Mouse (Mus musculus) intestine, embryonic 14.5 days (tissue): ENCODE data around the gene Mindy4b-ps. TPM values are rescaled to one million over a fixed set of nuclear protein-coding genes. Genes with fewer than 3 reads are reported as not detected.

Source experiments
- ATAC-seq: fragments of 200-750 bp; cut with Nextera tagmentation; replicated peaks from 2 replicates; pipeline ENCODE4 v1.8.0; 2017; ENCODE audit warnings: low read depth, moderate number of reproducible peaks, moderate TSS enrichment, moderate library complexity; ENCODE audit not compliant: low FRiP score, low TSS enrichment
- DNase-seq: peaks from one replicate; pipeline ENCODE4 v3.0.0-alpha.2; 2018; ENCODE audit warnings: low spot score
- H3K27ac ChIP-seq: fragments of 300-500 bp; sonication (generic); 2 replicates; pipeline ENCODE4 v1.5.1; 2014; ENCODE audit warnings: low read depth, mild to moderate bottlenecking, control low read depth
- H3K27me3 ChIP-seq: fragments of 300-500 bp; sonication (generic); replicated peaks from 2 replicates; pipeline ENCODE4 v1.6.1; 2014; ENCODE audit warnings: low read length, control low read depth; ENCODE audit not compliant: control insufficient read depth, insufficient read depth
- H3K36me3 ChIP-seq: fragments of 300-500 bp; sonication (generic); 2 replicates; pipeline ENCODE4 v1.6.1; 2014; ENCODE audit warnings: low read length, control low read depth; ENCODE audit not compliant: control insufficient read depth, insufficient read depth
- H3K4me1 ChIP-seq: fragments of 300-500 bp; sonication (generic); replicated peaks from 2 replicates; pipeline ENCODE4 v1.6.1; 2014; ENCODE audit warnings: low read length, control low read depth, mixed read lengths; ENCODE audit not compliant: control insufficient read depth, insufficient read depth
- H3K4me2 ChIP-seq: fragments of 300-500 bp; sonication (generic); 2 replicates; pipeline ENCODE4 v1.6.1; 2014; ENCODE audit warnings: low read length
- H3K4me3 ChIP-seq: fragments of 300-500 bp; sonication (generic); 2 replicates; pipeline ENCODE4 v1.5.1; 2014; ENCODE audit warnings: low read depth, low read length, control low read depth, mixed read lengths
- H3K9ac ChIP-seq: fragments of 300-500 bp; sonication (generic); 2 replicates; pipeline ENCODE4 v1.6.1; 2014; ENCODE audit warnings: mild to moderate bottlenecking, low read length
- H3K9me3 ChIP-seq: fragments of 300-500 bp; sonication (generic); 2 replicates; pipeline ENCODE4 v1.6.1; 2016; ENCODE audit warnings: low read length, control low read depth; ENCODE audit not compliant: control insufficient read depth
- WGBS: fragments of 180-500 bp; shearing (Covaris S2); extraction: QIAGEN DNeasy Blood & Tissue Kit; methylation state at CpG from one replicate; pipeline ENCODE4 v1.1.7; 2014; 5-methylcytosine and 5-hydroxymethylcytosine counted together
- polyA plus RNA-seq: library from polyadenylated mRNA; unstranded; fragments of >200 nt; fragmentation: Nextera tagmentation; extraction: Ambion mirVana; gene quantifications from 2 replicates; pipeline ENCODE4 v1.2.1, GENCODE M21; 2014

Mindy4b-ps gene
- polyA plus RNA-seq, 1 experiment from 2014 or later, result not detected

- no peaks in the 10 kb centered on the region for H3K27me3 ChIP-seq
- H3K4me1 ChIP-seq, result no peaks in the 10 kb centered on the region
- DNase-seq (no peak), ATAC-seq (no peak)
- no peak overlapping the region for H3K27ac ChIP-seq
- no peak overlapping the region for H3K9ac ChIP-seq
- H3K9me3 ChIP-seq, result no peaks in the 10 kb centered on the region
- H3K4me2 ChIP-seq, result no peak overlapping the region
- WGBS, result 79% methylated on average over 1 of the region's 1 CpGs
- H3K4me3 ChIP-seq, result no peak overlapping the region
- H3K36me3 ChIP-seq, result no peaks in the 10 kb centered on the region
Measured at GRCm38 (mm10) chr3:58756429-58756828, 65.7 kb downstream of the Mindy4b-ps start.

DNA sequence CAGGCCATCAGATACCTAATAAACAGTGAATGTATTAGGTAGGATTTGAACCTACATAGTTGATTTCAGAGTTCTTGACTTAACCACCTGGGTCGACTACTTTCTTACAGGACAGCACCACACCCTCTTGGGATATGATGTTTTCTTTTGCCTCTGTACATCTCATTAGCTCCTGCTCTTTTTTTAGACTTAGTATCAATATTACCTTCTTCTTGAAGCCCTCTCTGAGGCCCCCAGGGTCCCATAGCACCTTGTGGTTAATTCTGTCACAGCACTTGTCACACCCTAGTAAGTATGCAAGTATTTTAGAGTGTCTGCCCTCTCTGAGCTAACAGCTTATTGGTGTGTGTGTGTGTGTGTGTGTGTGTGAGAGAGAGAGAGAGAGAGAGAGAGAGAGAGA lies 66.3 kb downstream of the Mindy4b-ps start:
- no peaks in the 10 kb centered on the region for H3K4me1 ChIP-seq
- no peaks in the 10 kb centered on the region for H3K27me3 ChIP-seq
- DNase-seq (no peak), ATAC-seq (no peak)
- H3K36me3 ChIP-seq, result no peaks in the 10 kb centered on the region
- H3K9ac ChIP-seq, result no peak overlapping the region
- no peak overlapping the region for H3K4me3 ChIP-seq
- no peaks in the 10 kb centered on the region for H3K9me3 ChIP-seq
- WGBS, result 90% methylated on average over 1 of the region's 1 CpGs
- H3K4me2 ChIP-seq, result no peak overlapping the region
- no peak overlapping the region for H3K27ac ChIP-seq

GRCm38 (mm10) chr3:58754361-58754760 lies 67.8 kb downstream of the Mindy4b-ps start:
- 76% methylated on average over 3 of the region's 3 CpGs for whole genome bisulfite sequencing
- no peak for ATAC-seq

DNA sequence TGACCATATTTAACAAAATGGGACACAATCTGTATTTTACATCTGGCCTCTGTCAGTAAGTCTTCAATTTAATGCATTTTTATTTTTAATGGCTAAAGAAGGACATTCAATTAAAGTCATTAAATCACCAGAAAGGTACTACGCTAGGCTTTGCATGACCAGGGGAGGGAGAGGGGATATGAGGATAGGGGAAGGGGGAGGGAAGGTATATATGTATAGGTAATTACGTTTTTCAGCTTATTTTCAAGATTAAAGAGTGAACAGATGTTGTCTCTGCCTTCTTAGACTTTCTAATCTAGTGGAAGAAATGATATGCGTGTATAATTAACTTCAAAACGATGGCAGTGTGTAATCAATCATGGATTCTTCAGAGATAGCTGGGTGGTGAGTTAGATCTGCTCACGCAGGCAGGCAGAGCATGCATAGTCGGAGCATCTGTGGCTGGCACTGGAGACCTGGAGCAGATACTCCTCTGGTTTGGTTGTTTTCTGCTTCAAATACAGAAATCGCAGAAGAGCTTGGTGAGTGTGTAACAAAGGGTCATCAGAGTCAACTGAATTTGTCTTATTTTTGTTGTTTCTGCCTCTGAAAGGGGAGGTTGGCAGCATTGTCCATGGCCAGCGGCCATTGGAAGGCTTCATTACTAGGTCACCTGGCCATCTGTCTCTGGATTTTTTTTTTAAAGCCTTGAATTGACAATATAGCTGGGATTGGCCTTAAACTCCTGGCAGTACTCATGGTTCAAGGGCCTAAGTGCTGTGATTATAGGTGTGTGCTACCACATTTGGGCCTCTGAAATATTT lies 70.1 kb downstream of the Mindy4b-ps start:
- no peak for DNase-seq
- Histone ChIP-seq H3K9ac (no peak overlapping the region), H3K4me3 (no peak overlapping the region), H3K36me3 (no peaks in the 10 kb centered on the region), H3K27ac (no peak overlapping the region), H3K9me3 (no peaks in the 10 kb centered on the region), H3K4me2 (no peak overlapping the region), H3K27me3 (no peaks in the 10 kb centered on the region), H3K4me1 (no peaks in the 10 kb centered on the region)
- no peak for ATAC-seq
- WGBS, result 76% methylated on average over 8 of the region's 8 CpGs

More at GRCm38 (mm10) chr3:58754361-58754760, 67.8 kb downstream of the Mindy4b-ps start:
- H3K4me2 ChIP-seq, result no peak overlapping the region
- no peaks in the 10 kb centered on the region for H3K4me1 ChIP-seq
- H3K27ac ChIP-seq, result no peak overlapping the region
- no peaks in the 10 kb centered on the region for H3K27me3 ChIP-seq
- no peaks in the 10 kb centered on the region for H3K36me3 ChIP-seq
- no peaks in the 10 kb centered on the region for H3K9me3 ChIP-seq
- no peak overlapping the region for H3K9ac ChIP-seq
- no peak for DNase-seq
- H3K4me3 ChIP-seq, result no peak overlapping the region

DNA sequence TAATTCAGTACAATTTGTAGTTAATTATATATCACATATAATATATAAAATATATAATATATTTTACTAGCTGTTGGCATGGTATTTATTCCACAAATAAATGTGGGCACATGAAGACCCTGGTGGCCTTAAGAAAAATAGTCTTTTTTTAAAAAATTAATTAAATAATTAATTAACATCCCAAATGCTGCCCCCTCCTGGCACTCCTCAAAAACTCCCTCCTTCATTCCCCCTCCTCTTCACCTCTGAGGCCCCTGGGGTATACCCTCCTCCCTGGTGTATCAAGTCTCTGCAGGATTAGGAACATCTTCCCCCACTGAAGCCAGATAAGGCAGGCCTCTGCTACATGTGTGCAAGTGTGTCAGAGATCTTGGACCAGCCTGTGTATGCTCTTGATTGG lies 73.4 kb downstream of the Mindy4b-ps start:
- no peaks in the 10 kb centered on the region for H3K9me3 ChIP-seq
- no peak overlapping the region for H3K27ac ChIP-seq
- H3K4me3 ChIP-seq, result no peak overlapping the region
- H3K27me3 ChIP-seq, result no peaks in the 10 kb centered on the region
- no peaks in the 10 kb centered on the region for H3K4me1 ChIP-seq
- no peak for ATAC-seq
- no peak overlapping the region for H3K9ac ChIP-seq
- no peaks in the 10 kb centered on the region for H3K36me3 ChIP-seq
- H3K4me2 ChIP-seq, result no peak overlapping the region
- no peak for DNase-seq

DNA sequence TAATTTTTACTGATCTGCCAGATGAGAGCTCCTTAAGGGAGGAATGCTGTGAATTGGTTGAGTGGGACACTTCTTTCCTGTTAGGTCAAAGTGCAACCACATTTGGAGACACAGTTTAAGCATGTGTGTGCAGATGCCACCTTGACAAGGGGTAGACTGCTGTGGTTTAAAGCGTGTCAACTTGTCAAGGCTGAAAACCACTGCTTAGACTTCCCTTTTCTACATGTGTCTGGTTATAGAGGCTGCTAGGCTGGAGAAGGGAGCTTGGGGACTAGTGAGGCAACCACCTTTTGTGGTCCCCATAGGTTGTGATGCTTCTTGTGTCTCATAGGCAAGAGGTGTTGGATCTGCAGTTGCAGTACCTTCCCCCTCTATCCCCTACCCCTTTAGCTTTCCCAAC lies 74.2 kb downstream of the Mindy4b-ps start:
- Histone ChIP-seq H3K27ac (no peak overlapping the region), H3K4me2 (no peak overlapping the region), H3K9me3 (no peaks in the 10 kb centered on the region), H3K4me1 (no peaks in the 10 kb centered on the region), H3K27me3 (no peaks in the 10 kb centered on the region), H3K9ac (no peak overlapping the region), H3K4me3 (no peak overlapping the region), H3K36me3 (no peaks in the 10 kb centered on the region)
- 81% methylated on average over 1 of the region's 1 CpGs for WGBS
- ATAC-seq (no peak), DNase-seq (no peak)

GRCm38 (mm10) chr3:58739536-58739935 lies 82.6 kb downstream of the Mindy4b-ps start:
- no peak overlapping the region for H3K4me3 ChIP-seq
- H3K4me2 ChIP-seq, result no peak overlapping the region
- no peak overlapping the region for H3K9ac ChIP-seq
- ATAC-seq (no peak), DNase-seq (no peak)
- H3K36me3 ChIP-seq, result no peaks in the 10 kb centered on the region
- H3K27me3 ChIP-seq, result no peaks in the 10 kb centered on the region
- no peaks in the 10 kb centered on the region for H3K9me3 ChIP-seq
- H3K4me1 ChIP-seq, result no peaks in the 10 kb centered on the region
- 64% methylated on average over 2 of the region's 2 CpGs for WGBS
- no peak overlapping the region for H3K27ac ChIP-seq

Other genes with a start within 250 kb of the Mindy4b-ps start
- 23.0 and 23.9 TPM in 2 replicates for gene Selenot, start 245.7 kb downstream of the Mindy4b-ps start, polyA plus RNA-seq
- 0.11 TPM in 1 of 2 replicates, not detected in the other for gene Erich6, start 185.1 kb downstream of the Mindy4b-ps start, polyA plus RNA-seq
- 5.8 and 7.5 TPM in 2 replicates for gene Siah2, start 129.9 kb downstream of the Mindy4b-ps start, polyA plus RNA-seq
- not detected in 2 replicates for gene Clrn1, start 63.0 kb upstream of the Mindy4b-ps start, polyA plus RNA-seq
- gene Med12l, start 183.5 kb upstream of the Mindy4b-ps start, polyA plus RNA-seq, result 2.4 TPM in 2 replicates